Mouse (Mus musculus) embryonic fibroblast, embryonic 13.5 days (primary cell): ENCODE results near the gene Vmn1r21.

Experiments
- CTCF ChIP-seq: IDR thresholded peaks from 2 replicates; pipeline ENCODE4 v1.5.1; 2011; ENCODE audit warnings: mild to moderate bottlenecking, control low read depth, low read length, moderate library complexity, borderline replicate concordance; ENCODE audit not compliant: insufficient read depth
- POLR2A ChIP-seq: IDR thresholded peaks from 2 replicates; pipeline ENCODE4 v1.6.1; 2011; ENCODE audit warnings: low read depth, mild to moderate bottlenecking, control low read depth, low read length, moderate library complexity

DNA sequence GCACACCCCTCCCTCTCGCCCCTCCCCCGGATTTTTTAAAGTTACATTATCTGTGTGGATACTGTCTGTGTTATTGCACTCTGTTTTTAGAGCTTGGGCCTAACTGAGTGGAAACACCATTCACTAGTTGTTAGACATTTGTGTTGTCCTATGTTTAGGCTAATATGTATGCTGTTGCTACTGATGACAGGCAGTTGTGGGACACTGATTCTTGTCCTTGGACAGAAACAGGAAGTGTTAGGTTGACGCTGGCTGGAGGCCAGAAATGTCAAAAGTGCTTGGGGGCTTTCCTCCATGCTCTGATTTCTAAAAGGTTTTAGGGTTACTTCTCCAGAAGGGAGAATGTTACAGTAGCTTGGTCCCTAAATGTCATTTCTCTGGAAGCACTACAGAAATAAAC, 54.3 kb downstream of the Vmn1r21 start:
- TF ChIP-seq CTCF: no peak
- TF ChIP-seq POLR2A: no peak
